12 mouse cellular contexts compared by ENCODE assay signal in the genomic region with DNA sequence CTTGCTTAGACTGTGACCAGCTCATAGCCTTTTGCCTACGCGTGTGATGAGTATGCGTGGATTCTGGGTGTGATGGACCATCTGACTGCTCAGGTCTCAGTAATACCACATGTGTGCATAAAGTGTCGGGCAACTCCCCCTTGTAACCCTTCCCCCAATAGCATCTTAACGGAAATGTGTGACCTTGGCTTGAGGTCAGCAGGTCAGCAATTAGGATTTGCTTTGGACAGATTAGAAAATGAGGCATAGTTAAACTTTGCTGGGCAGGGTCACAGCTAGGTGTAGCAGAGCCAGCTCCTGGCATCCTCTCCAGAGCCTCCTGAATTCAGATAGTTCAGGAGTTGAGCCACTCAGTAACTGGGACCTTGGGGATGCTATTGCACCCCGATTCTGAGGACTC. TPM values are rescaled to one million over a fixed set of nuclear protein-coding genes. Genes with fewer than 3 reads are reported as not detected.
A peak's percentile ranks its signal among the peaks of the same experiment; 100 is the strongest.
DNase-seq lines count a peak whose midpoint lies in the region; ATAC-seq and TF ChIP-seq lines count a peak whose summit lies in the region.
"Had no signal": no experiment of that assay in that cellular context is flagged by ENCODE, and none has a peak within 500 bp of the region (broad histone marks: within the 10 kb centered on the region; RNA-seq: fewer than 3 reads in every experiment).

No protein-coding gene starts in this region.

- no peak for TF ChIP-seq CTCF in ES-Bruce4 (IDR thresholded peaks at IDR 0.05; ENCODE audit: low read depth, low read length)

- peaks cover 7% of the 10 kb centered on the region; the same call in 1 of the 2 replicates for H3K36me3 ChIP-seq in liver, embryonic 12.5 days
- H3K36me3 ChIP-seq in liver, embryonic 11.5 days (ENCODE audit: control insufficient read depth, insufficient read depth, low read length): no peaks in the 10 kb centered on the region
- no peaks in the 10 kb centered on the region for H3K36me3 ChIP-seq in ES-Bruce4 (ENCODE audit: control insufficient read depth, insufficient read depth, low read length, poor library complexity, severe bottlenecking)
- H3K36me3 ChIP-seq in limb, embryonic 12.5 days: no peaks in the 10 kb centered on the region
- H3K36me3 ChIP-seq: midbrain, embryonic 12.5 days had no signal

- TF ChIP-seq EP300 in ES-Bruce4 (IDR thresholded peaks at IDR 0.05; ENCODE audit: insufficient read depth, low read depth, low read length): no peak

- H3K9me3 ChIP-seq in liver, embryonic 12.5 days (replicated peaks): peaks cover 4% of the 10 kb centered on the region; the same call in 1 of the 2 replicates
- H3K9me3 ChIP-seq in liver, embryonic 11.5 days (ENCODE audit: control insufficient read depth, low read length): 0 out of 2 replicates have a peak, but pooled peaks cover 2% of the 10 kb centered on the region
- no peaks in the 10 kb centered on the region for H3K9me3 ChIP-seq in ES-Bruce4 (replicated peaks; ENCODE audit: control insufficient read depth, insufficient read depth, low read length, poor library complexity, severe bottlenecking)
- peaks cover 4% of the 10 kb centered on the region; the same call in 1 of the 2 replicates for H3K9me3 ChIP-seq in limb, embryonic 12.5 days
- H3K9me3 ChIP-seq: midbrain, embryonic 12.5 days had no signal

- no peak overlapping the region for H3K27ac ChIP-seq in liver, embryonic 12.5 days
- H3K27ac ChIP-seq in liver, embryonic 11.5 days (ENCODE audit: low read depth, low read length): no peak overlapping the region
- H3K27ac ChIP-seq in ES-Bruce4 (ENCODE audit: insufficient read depth, low read length): 0 out of 2 replicates have a peak overlapping the region, but pooled peaks have one; percentile 6
- no peak overlapping the region for H3K27ac ChIP-seq in limb, embryonic 12.5 days

- peaks cover 12% of the 10 kb centered on the region for H3K27me3 ChIP-seq in liver, embryonic 12.5 days (replicated peaks)
- 0 out of 2 replicates have a peak, but pooled peaks cover 2% of the 10 kb centered on the region for H3K27me3 ChIP-seq in liver, embryonic 11.5 days (replicated peaks; ENCODE audit: control insufficient read depth, insufficient read depth, low read length)
- no peaks in the 10 kb centered on the region for H3K27me3 ChIP-seq in ES-Bruce4 (ENCODE audit: control insufficient read depth, insufficient read depth, low read length, poor library complexity, severe bottlenecking)
- H3K27me3 ChIP-seq in limb, embryonic 12.5 days: peaks cover 15% of the 10 kb centered on the region; the same call in 1 of the 2 replicates

- H3K4me3 ChIP-seq in liver, embryonic 12.5 days: peak overlapping the region; percentile 94
- H3K4me3 ChIP-seq in liver, embryonic 11.5 days (ENCODE audit: low read depth, low read length): no peak overlapping the region
- H3K4me3 ChIP-seq in ES-Bruce4 (ENCODE audit: low read depth, low read length): no peak overlapping the region
- peak overlapping the region; percentile 80; the same call in 1 of the 2 replicates for H3K4me3 ChIP-seq in limb, embryonic 12.5 days (replicated peaks)

- peak; percentile 49 for DNase-seq in embryo, embryonic 10.5 days (ENCODE audit: low spot score)
- DNase-seq in embryo, embryonic 9.5 days (ENCODE audit: extremely low spot score): no peak
- no peak for DNase-seq in liver, embryonic 11.5 days (ENCODE audit: low spot score)
- DNase-seq in layer of hippocampus, adult 9-11 months: no peak
- no peak for DNase-seq in spleen, postnatal 4 days (ENCODE audit: low spot score in 2 of 2)
- DNase-seq: adrenal gland, postnatal 36 days; kidney, adult 9 months; lung, adult 2 months had no signal

- H3K4me2 ChIP-seq in liver, embryonic 12.5 days: peak overlapping the region; percentile 98
- H3K4me2 ChIP-seq in liver, embryonic 11.5 days: no peak overlapping the region
- peak overlapping the region; percentile 69 for H3K4me2 ChIP-seq in limb, embryonic 12.5 days

- WGBS in liver, embryonic 12.5 days (ENCODE audit: insufficient replicate concordance): 72% methylated on average over 6 of the region's 6 CpGs
- 66% methylated on average over 6 of the region's 6 CpGs for WGBS in liver, embryonic 11.5 days
- WGBS in limb, embryonic 12.5 days: 61% methylated on average over 6 of the region's 6 CpGs

- TF ChIP-seq POLR2A in ES-Bruce4 (IDR thresholded peaks at IDR 0.05; ENCODE audit: insufficient read depth, low read length): no peak

- ATAC-seq in liver, embryonic 12.5 days: no peak
- no peak for ATAC-seq in liver, embryonic 11.5 days (replicated peaks; ENCODE audit: low FRiP score)
- no peak for ATAC-seq in limb, embryonic 12.5 days (ENCODE audit: insufficient number of reproducible peaks, insufficient read depth, low FRiP score, low TSS enrichment, low read depth)

- peaks cover 56% of the 10 kb centered on the region for H3K4me1 ChIP-seq in liver, embryonic 12.5 days
- peaks cover 38% of the 10 kb centered on the region for H3K4me1 ChIP-seq in liver, embryonic 11.5 days (replicated peaks; ENCODE audit: control insufficient read depth, insufficient read depth, low read length)
- peaks cover 7% of the 10 kb centered on the region for H3K4me1 ChIP-seq in ES-Bruce4 (ENCODE audit: control insufficient read depth, insufficient read depth, low read length)
- peaks cover 29% of the 10 kb centered on the region for H3K4me1 ChIP-seq in limb, embryonic 12.5 days (replicated peaks)

- peak overlapping the region; percentile 97; the same call in 1 of the 2 replicates for H3K9ac ChIP-seq in liver, embryonic 12.5 days
- no peak overlapping the region for H3K9ac ChIP-seq in liver, embryonic 11.5 days (ENCODE audit: low read depth, low read length)
- H3K9ac ChIP-seq in ES-Bruce4 (ENCODE audit: low read depth, poor library complexity, severe bottlenecking): peak overlapping the region; percentile 95; the same call in 1 of the 2 replicates
- no peak overlapping the region for H3K9ac ChIP-seq in limb, embryonic 12.5 days (replicated peaks)

RNA-seq across cellular contexts. Expression of gene Med13l, which starts 1.6 kb away (rescaled TPM):
- polyA plus RNA-seq in liver, embryonic 12.5 days (2016; fragmentation: Nextera tagmentation; extraction: Ambion mirVana): 13.0 and 13.8 TPM in 2 replicates
- polyA plus RNA-seq in liver, embryonic 11.5 days (2014; fragmentation: Nextera tagmentation; extraction: Ambion mirVana): 11.3 and 13.7 TPM in 2 replicates
- 43.9 and 46.0 TPM in 2 replicates for polyA plus RNA-seq in ES-Bruce4 (2011; ENCODE audit: insufficient read depth, insufficient read length, low read depth, missing spikeins)
- polyA plus RNA-seq in limb, embryonic 12.5 days (2016; fragmentation: Nextera tagmentation; extraction: Ambion mirVana): 17.0 and 17.1 TPM in 2 replicates

Comparison
In these comparisons a context has a peak if more than half of its experiments do, and no peak if none do; other contexts are left out.
1. H3K4me3 ChIP-seq: peak in liver, embryonic 12.5 days (single experiment) and limb, embryonic 12.5 days (single experiment); none in liver, embryonic 11.5 days (single experiment) and ES-Bruce4 (single experiment).
2. H3K9ac ChIP-seq: peak in liver, embryonic 12.5 days (single experiment) and ES-Bruce4 (single experiment); none in liver, embryonic 11.5 days (single experiment) and limb, embryonic 12.5 days (single experiment).